Mouse (Mus musculus) ES-Bruce4 (cell line): ENCODE measurements around the gene Nup188.

Experiments
- CTCF ChIP-seq: IDR thresholded peaks from one replicate; pipeline ENCODE4 v1.8.1; 2011; ENCODE audit warnings: low read depth, low read length
- EP300 ChIP-seq: IDR thresholded peaks from 2 replicates; pipeline ENCODE4 v1.6.1; 2011; ENCODE audit warnings: low read depth, low read length; ENCODE audit not compliant: insufficient read depth
- POLR2A ChIP-seq: IDR thresholded peaks from one replicate; pipeline ENCODE4 v1.8.1; 2011; ENCODE audit warnings: low read length; ENCODE audit not compliant: insufficient read depth

DNA sequence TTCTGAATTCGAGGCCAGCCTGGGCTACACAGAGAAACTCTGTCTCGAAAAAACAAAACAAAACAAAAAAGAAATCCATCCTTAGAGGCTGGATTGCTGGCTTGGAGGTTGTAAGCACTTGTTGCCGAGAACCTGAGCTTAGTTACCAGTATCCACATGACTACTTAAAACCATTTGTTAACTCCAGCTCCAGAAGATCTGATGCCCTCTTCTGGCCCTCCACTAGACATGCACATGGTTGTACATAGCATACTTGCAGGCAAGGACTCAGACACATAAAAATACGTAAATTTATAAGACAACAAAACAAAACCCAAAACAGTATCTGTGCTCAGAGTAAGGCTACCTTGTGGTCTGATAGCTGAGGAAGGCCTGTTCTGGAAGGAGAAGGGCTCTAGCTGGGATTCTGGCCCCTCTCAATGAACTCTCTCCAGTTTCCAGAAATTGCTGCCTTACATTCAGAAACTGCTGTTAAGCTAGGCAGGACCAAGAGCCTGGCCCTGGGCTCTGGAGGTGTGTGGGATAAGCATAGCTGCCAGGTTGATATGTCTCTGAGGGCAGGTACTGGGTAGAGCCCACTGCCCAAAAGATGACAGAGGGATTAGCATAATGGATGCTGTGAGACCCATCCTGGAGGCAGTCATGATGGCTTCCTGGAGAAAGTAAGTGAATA, 25.0 kb upstream of the Nup188 start:
- TF ChIP-seq POLR2A (no peak), EP300 (no peak), CTCF (no peak)
